Comparison of ENCODE assay signal across 8 mouse cellular contexts in genomic region chr10:84916810-84917730, GRCm38 (mm10). TPM values are rescaled to one million over a fixed set of nuclear protein-coding genes. Genes with fewer than 3 reads are reported as not detected.
A peak's percentile ranks its signal among the peaks of the same experiment; 100 is the strongest.
DNase-seq lines count a peak whose midpoint lies in the region; ATAC-seq lines count a peak whose summit lies in the region.

Ric8b (plus strand) TSS chr10:84917616.

- peak; percentile 98 for DNase-seq in adipocyte (ENCODE audit: low spot score)
- DNase-seq in embryo, embryonic 10 days (ENCODE audit: low spot score): peak; percentile 99
- peak; percentile 94 for DNase-seq in gastrocnemius, postnatal 10 days
- DNase-seq in induced T-regulatory cell, adult 2 months (ENCODE audit: low read depth): peak; percentile 95
- DNase-seq in left cerebral cortex, adult 9 months (ENCODE audit: low spot score in 2 of 2): peak; percentile 97
- peak; percentile 94 for DNase-seq in right cerebral cortex, postnatal 14 days
- peak; percentile 97 to 98 for DNase-seq in urinary bladder, postnatal 36 days (ENCODE audit: low spot score in 2 of 2)

- ATAC-seq in megakaryocyte progenitor cell, adult 5-6 weeks (replicated peaks; ENCODE audit: poor library complexity): peak; percentile 92

RNA-seq across cellular contexts. Expression of gene Ric8b, which starts in this region (rescaled TPM):
- 10 to 100 TPM; 42.0 to 48.3 TPM for total RNA-seq in gastrocnemius, postnatal 10 days (2021)
- 13.9 and 15.3 TPM in 2 replicates for total RNA-seq in megakaryocyte progenitor cell, adult 5-6 weeks (2015)
- 13.3 and 15.1 TPM in 2 replicates for total RNA-seq in megakaryocyte progenitor cell, adult 5-6 weeks (2017)

Comparison
In these comparisons a context has a peak if more than half of its experiments do, and no peak if none do; other contexts are left out.
1. Peak in every context shown above with its lines: DNase-seq and ATAC-seq.